Mouse (Mus musculus) layer of hippocampus, adult 9-10 months (tissue): ENCODE results near the gene Bbs9.

Experiments
- DNase-seq: peaks from one replicate; pipeline ENCODE4 v3.0.0; 2022; ENCODE audit warnings: low spot score

The Bbs9 gene

GRCm38 (mm10) chr9:22532810-22533447, 57.4 kb downstream of the Bbs9 start:
- DNase-seq = peak; percentile 15

- DNase-seq = no peak
Observed at GRCm38 (mm10) chr9:22537767-22538373, 62.4 kb downstream of the Bbs9 start.

GRCm38 (mm10) chr9:22539546-22539945, 64.0 kb downstream of the Bbs9 start:
- DNase-seq = no peak

- no peak for DNase-seq
Observed at GRCm38 (mm10) chr9:22541130-22541529, 65.6 kb downstream of the Bbs9 start.

GRCm38 (mm10) chr9:22543467-22543866, 68.0 kb downstream of the Bbs9 start:
- DNase-seq = no peak

GRCm38 (mm10) chr9:22544349-22545341, 69.1 kb downstream of the Bbs9 start:
- DNase-seq = no peak

- no peak for DNase-seq
Observed at GRCm38 (mm10) chr9:22551273-22551672, 75.8 kb downstream of the Bbs9 start.

GRCm38 (mm10) chr9:22556076-22556475, 80.6 kb downstream of the Bbs9 start:
- DNase-seq = no peak

GRCm38 (mm10) chr9:22557467-22557866, 82.0 kb downstream of the Bbs9 start:
- peak; percentile 59 for DNase-seq

GRCm38 (mm10) chr9:22563612-22564347, 88.3 kb downstream of the Bbs9 start:
- DNase-seq = no peak

- DNase-seq = no peak
Observed at GRCm38 (mm10) chr9:22567726-22568125, 92.2 kb downstream of the Bbs9 start.

- no peak for DNase-seq
Observed at GRCm38 (mm10) chr9:22576426-22577139, 101.1 kb downstream of the Bbs9 start.

- DNase-seq = no peak
Observed at GRCm38 (mm10) chr9:22578266-22578665, 102.8 kb downstream of the Bbs9 start.

- DNase-seq = no peak
Observed at GRCm38 (mm10) chr9:22584221-22584620, 108.7 kb downstream of the Bbs9 start.

GRCm38 (mm10) chr9:22593032-22593431, 117.5 kb downstream of the Bbs9 start:
- no peak for DNase-seq

GRCm38 (mm10) chr9:22596650-22597049, 121.1 kb downstream of the Bbs9 start:
- DNase-seq = peak; percentile 15

GRCm38 (mm10) chr9:22613271-22613824, 137.8 kb downstream of the Bbs9 start:
- DNase-seq = no peak

GRCm38 (mm10) chr9:22619245-22619644, 143.7 kb downstream of the Bbs9 start:
- DNase-seq = no peak

- DNase-seq = peak; percentile 22
Observed at GRCm38 (mm10) chr9:22624966-22625365, 149.5 kb downstream of the Bbs9 start.

GRCm38 (mm10) chr9:22626014-22626413, 150.5 kb downstream of the Bbs9 start:
- no peak for DNase-seq

GRCm38 (mm10) chr9:22627912-22628311, 152.4 kb downstream of the Bbs9 start:
- DNase-seq = no peak
